Mouse (Mus musculus) 416B (cell line): Measurements from ENCODE around the gene Ang.
A peak's percentile ranks its signal among the peaks of the same experiment; 100 is the strongest.

Experiments
- DNase-seq: peaks from one replicate; pipeline ENCODE4 v3.0.0; 2011; ENCODE audit warnings: low read depth

Ang gene

DNA sequence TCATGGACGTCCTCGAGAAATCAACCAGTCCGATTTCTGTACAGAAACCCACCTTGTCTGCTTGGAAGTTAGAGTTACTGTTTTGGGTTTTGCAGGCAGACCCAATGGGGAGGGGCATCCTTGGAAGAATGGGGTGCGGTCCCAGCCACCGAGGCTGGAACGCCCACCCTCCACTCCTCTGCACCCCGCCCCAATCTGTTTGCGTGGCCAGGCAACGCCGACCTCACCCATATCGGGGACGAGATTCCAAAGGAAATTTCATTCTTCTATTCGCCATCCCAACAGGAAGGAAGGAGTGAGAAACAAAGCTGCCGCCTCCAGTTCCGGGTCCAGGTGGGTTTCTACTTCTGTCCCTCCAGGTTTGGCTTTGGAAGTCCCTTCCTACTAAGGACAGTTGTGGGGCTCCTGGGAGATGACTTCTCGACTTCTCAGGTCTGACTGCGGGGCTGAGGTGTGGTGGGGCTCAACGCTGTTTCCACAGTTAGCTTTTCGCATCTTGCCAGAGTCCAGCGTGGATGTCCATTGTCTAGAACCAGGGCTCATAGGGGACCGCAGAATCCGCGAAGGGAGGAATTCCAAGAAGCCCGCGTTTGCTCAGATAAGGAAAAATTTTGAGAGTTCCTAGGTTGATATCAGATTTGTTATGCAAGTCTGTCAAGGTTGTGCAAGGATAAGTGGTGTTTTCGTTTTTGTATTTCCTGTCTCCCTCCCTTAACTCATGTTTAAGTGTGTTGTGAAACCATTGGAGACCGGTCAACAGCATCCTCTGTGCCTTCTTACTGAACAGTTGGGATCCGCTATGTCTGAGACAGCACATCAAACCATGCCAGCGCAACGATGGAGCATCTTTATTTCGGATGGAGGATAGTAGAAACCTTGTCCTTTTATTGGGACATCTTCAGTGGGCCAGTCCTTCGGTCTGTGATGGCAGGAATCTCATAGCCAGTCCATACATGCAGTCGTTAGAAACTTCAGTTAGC is at the start of gene Ang, which contains the start of gene Rnase4:
Ang (plus strand) TSS at position 230 of the 980 bp plus-strand sequence.
Rnase4 (plus strand) TSS at position 157 of the 980 bp plus-strand sequence.
- peak; percentile 51 for DNase-seq

DNA sequence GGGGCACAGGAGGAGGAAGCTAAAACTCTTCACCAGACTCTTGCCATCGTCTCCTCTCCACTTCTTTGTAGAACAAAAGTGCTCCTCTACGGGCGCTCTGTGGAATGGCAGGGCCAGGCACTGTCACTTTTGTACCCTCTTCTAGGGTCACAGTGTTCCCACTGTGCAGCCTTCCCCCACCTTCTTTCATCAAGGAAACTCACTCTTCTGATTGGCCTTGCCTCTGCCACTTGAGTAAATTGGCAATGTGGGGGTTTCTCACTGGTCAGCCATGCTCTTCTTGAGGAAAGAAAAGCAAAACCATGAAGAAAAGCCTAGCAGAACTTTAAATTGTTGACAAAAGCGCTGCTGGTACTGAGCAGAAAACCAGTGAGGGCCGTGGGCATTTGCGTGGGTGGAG is 49.2 kb upstream of the Ang start, which contains the start of gene Rnase9:
Rnase9 (minus strand) TSS at position 101 of the 400 bp plus-strand sequence.
- DNase-seq = no peak

DNA sequence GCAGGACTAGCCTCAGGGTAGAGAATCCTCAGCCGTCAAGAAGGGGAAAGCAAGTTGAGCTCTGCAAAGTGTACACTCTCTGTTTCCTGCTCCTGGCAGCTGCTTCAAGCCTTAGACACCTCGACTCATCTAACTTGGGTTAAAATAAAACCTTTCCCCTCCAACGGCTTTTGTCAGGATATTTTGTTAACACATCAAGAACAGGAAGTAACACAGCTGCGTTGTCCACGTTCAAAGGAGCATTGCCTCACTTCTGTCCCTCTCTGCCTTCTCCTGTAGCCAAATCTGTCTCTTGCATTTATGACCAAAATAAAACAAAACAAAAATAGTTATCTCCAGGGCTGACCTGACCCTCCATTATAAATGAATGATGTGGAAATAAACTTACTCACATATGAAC is 43.1 kb upstream of the Ang start:
- DNase-seq = no peak

DNA sequence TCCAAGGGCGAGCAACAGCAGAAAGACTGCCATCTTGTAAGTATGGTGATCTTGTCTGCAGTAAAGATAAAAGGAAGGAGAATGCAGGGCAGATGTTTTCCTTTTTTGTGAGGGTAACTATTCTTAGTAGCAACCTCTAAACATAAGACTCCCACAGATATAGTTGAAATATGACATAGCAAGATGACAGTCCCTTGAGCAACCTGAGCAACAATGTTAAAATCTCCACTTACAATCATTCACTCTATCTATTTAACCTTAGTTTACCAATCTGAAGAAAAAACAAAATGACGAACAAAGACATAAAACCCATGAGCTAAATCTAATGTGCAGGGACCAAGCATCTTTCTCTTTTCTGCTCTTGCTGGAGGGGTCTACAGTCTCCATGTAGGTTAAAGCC is 40.9 kb upstream of the Ang start, which contains the start of gene Rnase11:
Rnase11 (minus strand) TSS at position 101 of the 400 bp plus-strand sequence.
- no peak for DNase-seq

DNA sequence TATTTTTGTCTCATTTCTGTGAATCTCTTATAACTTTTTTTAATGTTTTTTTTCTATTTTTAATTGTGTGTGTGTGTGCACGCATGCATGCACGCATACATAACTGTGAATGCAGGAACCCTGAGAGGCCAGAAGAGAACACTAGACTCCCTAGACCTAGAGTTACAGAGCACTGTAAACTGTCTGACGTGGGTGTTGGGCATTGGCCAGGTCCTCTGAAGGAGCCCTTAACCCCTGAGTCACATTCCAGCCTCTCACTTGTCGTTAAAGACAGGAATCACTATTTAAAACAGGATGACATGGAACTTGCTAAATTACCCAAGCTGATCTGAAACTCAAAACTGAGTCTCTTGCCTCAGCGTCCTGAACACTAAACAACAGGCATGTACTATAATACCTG is 39.0 kb upstream of the Ang start:
- DNase-seq = no peak

DNA sequence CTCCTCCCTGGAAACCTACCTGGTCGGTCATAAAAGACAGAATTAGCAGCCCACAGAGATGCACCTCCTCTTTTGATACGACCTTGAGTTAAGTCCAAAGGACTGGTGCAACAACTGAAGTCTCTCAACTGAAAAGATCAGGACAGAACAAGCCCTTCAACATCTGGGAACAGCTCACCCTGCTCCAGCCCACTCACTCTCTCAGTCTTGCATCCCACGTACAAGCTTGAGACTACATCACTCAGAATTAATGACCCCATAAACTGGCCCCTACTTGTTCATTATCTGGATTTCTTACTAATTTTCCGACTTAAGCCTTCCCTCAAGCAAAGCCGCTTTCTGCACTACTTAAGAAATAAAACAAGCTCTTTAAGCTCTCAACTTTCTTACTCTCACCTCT is 37.8 kb upstream of the Ang start:
- no peak for DNase-seq

DNA sequence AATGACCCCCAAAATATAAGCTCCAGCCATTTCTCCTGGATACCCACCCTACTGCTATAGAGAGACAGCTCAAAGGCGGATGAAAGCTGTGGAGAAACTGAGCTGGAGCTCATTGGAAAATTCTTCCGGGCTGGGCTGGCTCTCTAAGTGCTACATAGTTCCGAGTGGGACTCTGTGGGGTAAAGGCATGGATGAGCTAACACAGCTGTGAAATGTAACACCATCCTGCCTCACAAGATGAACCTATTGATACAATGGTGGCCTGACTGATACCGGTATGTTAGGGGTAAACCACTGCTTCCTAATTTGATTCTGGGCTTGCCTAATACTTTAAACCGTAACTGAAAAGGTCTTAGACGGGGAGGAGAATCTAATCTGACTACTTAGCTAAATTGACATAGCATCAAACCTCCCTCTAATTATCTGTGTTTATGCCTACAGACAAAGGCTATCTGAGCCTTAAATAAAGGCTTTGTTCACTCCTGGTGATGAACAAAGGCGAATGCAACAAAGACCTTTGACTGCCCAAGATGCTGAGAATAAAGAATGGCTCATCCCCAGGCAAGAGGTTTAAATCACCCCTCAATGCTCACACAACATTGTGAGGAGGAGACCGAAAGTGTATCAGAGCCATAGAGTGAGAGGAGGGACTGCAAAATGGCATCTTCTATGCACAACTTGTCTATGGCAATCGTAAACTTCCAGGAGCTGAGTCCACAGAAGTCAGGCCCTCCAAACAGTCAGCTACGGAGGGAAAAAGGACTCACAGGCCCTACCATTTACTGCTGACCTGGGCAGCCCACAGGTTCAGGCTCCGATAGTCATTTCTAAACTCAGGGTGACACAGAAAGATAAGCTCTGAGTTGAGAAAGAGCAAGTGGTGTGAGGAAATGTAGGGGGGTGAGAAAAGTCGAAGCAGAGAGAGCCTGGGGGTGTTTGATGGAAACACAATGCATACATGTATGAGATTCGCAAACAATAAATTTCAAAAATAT is 36.4 kb upstream of the Ang start:
- DNase-seq = peak; percentile 40

DNA sequence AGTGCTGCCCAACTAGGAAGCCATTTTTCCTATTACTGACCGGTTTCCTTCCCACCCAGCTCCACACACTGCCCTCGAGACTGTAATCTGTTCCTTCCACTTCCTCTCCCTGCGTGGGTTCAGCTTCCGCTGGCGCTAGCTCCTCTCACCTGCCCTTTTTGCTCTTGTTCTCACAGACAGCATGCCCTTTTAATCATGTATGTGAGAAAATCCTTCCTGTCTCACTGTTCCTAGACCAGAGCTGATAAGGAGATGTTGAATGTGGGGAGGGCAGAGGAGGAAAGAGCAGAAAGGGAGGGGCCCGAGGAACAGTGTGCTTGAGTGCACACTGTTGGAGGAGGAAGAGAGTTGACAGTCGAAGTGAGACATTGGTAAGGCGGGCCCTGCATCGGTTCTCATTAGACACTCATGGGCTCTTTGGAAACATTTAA is 33.5 kb upstream of the Ang start, which contains the start of gene Rnase12:
Rnase12 (minus strand) TSS at position 261 of the 431 bp plus-strand sequence.
- no peak for DNase-seq

DNA sequence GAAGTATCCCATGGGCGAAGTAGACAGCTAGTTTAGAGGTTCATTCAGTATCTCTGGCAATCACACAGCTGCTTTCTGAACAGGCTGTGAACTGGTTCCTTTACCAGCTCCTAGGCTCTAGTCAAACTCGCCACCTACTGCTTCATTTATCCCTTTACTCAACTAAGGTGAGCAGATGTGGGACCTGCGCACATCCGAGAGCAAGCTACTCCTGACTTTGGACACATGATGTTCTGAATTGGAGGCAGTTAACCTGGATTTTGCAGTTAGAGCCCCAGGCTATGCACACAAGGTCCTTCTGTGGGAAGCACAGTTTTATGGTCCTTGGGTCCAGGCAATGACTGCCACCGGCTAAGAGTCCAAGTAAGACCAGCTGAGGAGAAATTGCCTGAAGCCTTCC is 30.2 kb upstream of the Ang start:
- DNase-seq = no peak

DNA sequence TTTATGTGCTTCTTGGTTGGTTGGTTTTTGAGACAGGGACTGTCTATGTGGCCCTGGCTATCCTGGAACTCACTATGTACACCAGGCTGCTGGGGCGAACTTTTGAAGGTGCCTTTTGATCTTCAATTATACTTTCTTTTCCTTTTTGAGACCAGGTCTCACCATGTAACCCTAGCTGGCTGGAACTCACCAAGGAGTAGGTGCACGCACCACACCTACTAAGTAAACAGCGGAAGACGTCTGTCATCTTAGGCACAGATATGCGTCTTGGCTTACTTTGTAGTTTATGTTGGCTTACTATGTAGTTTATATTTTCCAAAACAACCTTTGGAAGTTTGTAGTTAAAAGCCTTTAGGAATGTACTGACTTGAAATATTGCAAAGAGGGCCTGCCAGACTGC is 22.0 kb upstream of the Ang start:
- DNase-seq = no peak

DNA sequence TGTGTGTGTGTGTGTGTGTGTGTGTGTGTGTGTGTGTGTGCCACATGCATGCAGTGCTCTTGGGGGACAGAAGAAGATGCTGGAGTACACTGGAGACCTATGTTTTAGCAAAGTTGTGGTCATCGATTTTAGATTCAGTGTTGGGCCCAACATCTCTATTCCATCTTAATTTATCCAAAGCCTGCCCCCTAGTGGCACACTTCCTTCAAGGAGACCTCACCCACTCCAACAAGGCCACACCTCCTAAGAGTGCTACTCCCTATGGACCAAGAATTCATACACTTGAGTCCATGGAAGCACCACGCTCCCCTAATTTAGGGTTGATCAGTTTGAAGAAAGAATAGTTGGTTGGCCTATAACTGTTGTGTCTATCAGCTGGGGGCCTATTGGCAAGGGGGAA is 21.3 kb upstream of the Ang start:
- DNase-seq = peak; percentile 76

DNA sequence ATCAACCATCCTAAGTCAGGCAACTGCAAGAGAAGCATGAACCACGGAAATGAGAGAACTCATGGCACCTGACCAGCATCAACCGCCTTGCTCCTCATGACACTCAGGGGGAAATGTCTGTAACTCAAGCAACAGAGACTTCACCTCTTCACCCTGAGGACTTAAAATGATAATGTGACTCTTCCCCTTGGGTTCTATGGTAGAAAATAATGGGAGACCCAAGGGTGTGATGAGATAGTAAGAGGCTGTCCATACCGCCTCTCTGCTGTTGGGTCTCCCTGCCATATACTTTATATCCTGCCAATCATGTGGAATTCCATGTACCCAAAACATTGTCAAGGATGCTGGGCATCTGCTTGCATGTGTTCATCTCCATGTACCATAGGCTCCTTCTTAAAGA is 16.6 kb upstream of the Ang start, which contains the start of gene Olfr750:
Olfr750 (minus strand) TSS at position 101 of the 400 bp plus-strand sequence.
- no peak for DNase-seq

DNA sequence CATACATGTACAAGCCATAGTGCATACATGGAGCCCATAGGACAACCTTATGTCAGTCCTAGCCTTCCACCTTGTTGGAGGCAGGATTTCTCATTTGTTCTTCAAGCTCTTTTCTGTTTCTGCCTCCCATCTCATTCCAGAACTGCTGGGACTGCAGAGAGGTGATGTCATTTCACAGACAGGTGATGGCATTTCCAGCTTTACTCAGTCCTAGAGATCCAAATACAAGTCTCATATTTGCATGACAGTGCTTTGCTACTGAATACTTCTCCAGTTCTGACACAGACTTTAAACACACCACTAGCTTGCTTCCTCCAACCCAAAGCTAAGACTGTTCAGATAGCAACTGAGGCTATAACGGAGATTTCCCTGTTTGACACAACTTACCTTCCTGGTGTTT is 11.8 kb upstream of the Ang start:
- no peak for DNase-seq

DNA sequence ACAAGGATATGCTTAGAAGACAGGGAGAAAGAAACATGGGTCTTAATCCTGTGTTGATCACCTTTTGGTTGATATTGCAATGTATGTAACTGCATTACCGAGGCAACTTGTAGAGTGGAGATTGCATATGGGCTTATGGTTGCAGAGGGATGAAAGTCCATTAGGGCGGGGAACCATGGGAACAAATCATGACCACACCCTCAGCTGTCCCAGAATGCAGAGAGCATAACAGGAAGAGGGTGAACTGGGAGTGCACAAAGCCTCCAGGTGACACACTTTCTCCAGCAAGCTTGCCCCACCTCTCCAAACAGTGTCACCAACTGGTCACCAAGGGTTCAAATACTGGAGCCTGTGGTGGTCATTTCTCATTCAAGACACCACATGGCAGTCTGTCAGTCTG is 9.9 kb upstream of the Ang start:
- no peak for DNase-seq

DNA sequence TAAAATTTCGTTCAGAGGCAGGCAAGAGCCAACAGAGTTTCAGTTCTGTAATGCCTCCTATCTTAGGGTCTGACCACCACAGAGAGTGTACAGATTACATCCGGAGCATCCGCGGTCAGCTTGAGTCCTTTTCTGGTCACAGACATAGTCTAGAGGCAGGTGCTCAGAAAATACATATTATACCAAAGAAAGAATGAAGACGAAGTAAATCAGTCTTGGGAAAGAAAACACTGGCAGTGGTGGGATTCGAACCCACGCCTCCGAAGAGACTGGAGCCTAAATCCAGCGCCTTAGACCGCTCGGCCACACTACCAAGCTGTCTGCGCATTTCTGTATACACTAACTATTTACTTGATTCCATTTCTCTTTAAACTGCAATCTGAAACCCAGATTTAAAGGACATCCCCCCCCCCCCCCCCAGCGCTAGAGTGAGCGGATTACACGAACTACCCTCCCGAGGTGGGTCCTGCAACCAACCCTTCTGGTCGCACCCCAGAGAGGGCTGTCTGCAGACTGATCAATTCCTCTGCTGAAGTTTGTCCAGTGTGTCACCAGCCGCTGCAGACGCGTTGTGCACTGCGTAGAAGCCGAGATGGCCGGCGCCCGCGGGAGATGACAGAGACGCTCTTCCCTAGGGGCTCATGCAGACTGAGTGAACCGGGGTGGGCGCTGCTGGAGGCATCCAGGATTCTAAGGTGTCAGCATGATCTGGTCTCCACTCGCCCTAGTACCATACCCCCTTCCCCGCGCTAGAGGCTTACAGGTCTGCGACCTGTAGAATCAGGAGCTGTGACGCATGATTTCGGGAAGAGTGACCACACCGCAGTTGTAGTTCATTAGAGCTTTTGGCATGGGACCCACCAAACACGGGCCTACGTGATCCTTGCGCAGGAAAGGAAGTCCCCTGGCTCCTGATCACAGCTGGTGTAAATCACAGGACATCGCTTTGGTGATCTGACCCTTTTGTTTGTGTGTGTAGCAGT is 8.1 kb upstream of the Ang start:
- no peak for DNase-seq

DNA sequence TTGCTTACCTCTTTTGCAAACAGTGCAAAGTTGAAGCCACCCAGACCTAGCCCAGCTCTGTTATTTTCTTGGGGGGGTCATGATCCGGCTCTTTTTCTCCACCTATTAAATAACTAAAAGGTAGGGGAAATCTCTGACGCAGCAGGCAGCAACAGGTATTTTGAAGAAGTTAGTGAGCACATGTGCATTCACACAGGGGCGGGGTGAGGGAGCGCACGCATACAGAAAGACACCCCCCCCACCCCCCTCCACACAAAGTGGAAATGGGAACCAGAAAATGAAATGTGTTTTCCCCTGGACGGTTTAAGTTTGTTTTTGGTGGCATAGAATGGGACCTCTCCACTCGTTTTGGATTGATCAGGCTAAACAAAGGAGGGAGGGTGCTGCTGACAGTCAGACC is 7.1 kb upstream of the Ang start:
- no peak for DNase-seq

DNA sequence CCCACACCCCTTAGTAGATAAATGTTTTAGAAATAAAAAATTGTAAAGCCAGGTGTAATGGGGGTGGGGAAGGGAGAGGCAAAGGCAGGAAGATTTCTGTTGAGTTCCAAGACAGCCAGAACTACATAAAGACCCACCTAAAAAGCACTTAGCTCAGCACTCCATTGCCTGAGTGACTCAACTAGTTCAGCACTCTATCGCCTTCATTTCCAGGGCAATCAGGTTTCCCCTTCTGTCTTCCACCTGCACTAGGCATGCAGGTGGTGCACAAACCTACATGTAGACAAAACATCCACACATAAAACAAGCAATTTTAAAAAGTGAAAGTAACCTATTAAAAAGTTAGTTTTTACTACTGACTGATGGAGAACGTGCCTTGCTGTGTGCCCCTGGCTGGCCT is 5.9 kb upstream of the Ang start:
- no peak for DNase-seq

DNA sequence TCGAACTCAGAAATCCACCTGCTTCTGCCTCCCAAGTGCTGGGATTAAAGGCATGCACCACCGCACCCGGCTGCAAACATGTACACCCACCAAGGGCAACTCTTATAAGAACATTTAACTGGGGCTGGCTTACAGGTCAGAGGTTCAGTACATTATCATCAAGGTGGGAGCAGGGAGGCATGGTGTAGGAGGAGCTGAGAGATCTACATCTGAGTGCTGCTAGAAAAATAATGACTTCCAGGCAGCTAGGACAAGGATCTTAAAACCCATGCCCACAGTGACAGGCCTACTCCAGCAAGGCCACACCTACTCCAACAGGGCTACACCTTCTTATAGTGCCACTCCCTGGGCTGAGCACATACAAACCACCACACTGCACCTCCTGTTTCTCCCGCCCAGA is 5.0 kb upstream of the Ang start:
- DNase-seq = peak; percentile 16

DNA sequence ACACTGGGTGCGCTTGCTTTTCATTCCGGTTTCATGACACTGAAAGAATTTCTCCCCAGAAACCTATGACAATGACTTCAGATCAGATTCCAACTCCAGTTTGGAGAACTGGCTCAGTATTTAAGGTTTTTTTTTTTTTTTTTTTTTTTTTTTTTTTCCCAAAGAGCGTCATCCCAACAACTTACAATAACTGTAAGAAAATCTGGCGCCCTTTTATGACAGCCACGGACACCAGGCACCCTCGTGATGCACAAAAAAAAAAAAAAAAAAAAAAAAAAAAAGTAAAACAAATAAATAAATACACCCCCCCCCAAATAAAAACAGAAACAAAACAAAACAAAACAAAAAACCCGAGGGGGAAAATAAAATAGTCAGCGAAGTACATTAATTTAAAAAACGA is 3.2 kb upstream of the Ang start:
- no peak for DNase-seq

DNA sequence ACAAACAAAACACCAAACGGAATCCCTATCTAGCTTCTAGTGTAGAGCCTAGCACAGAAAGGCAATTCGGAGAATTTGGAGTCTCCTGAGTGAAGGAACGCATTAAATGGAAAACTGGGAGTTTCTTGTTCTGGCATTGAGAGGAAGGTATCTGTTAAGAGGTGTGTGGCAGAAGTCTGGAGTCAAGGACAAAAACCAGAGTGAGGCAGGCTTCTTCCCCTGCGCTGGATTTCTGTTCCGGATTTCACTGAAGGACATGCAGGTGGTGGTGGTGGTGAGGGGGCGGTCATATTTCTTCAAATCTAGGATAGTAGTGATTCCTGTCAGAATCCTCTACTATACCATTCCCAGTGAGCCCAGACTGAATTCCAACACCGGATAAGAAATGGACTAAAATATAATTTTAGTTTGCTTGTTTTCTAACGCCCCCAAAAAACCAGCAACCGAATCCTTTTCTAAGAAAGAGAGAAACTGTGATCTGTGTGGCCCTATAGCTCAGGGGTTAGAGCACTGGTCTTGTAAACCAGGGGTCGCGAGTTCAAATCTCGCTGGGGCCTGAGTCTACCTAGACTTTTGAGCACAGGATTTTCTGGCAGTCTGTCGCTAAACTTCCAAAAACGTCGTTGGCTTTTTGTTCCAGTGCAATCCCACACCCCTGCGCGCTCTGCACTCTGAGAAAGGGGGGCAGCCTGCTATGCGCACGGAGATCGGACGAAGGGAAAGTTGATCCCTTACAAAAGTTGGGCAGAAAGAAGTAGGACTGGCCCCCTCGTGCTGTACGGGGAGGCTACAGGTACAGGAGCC is 2.6 kb upstream of the Ang start:
- DNase-seq = peak; percentile 90
